Mouse (Mus musculus): ENCODE results near the gene Pik3ap1.
"Not testable (repeated sequence)": the region's sequence is repeated elsewhere in the genome, so short reads cannot be mapped to it uniquely, and the experiment has no call there.

Gene Pik3ap1

DNA sequence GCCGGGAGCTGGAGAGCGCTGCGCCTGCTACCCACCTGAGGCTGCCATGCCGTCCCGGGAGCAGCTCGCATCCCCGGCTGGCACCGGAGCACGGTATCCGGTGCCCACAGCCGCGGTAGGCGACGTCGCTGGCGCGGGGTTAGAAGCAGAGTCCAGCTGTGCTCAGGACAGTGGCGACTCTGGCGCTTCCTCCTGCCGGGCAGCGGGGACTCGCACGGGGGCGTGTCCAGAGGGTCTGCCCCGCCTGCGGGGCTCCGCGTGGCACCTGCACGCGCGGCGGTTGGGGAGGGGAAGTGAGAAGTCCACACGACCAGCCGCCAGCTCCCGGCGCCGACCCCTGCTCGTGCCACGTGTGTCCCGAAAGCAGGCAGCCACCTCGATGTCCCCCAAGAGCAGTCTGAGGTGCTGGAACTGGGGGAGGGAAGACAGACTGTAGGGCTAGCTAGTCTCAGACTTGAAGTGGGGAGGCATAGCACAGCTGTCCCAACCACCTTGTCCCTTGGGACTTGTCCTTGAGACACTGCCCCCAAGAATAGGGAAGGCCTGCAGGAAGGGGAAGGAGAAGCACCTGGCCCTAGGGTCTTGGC lies at the start of gene Pik3ap1:
Gene Pik3ap1, minus strand, starts transcription at position 181 of the 587 bp plus-strand sequence.
- DNase-seq (ENCODE audit: low spot score), result no peak

DNA sequence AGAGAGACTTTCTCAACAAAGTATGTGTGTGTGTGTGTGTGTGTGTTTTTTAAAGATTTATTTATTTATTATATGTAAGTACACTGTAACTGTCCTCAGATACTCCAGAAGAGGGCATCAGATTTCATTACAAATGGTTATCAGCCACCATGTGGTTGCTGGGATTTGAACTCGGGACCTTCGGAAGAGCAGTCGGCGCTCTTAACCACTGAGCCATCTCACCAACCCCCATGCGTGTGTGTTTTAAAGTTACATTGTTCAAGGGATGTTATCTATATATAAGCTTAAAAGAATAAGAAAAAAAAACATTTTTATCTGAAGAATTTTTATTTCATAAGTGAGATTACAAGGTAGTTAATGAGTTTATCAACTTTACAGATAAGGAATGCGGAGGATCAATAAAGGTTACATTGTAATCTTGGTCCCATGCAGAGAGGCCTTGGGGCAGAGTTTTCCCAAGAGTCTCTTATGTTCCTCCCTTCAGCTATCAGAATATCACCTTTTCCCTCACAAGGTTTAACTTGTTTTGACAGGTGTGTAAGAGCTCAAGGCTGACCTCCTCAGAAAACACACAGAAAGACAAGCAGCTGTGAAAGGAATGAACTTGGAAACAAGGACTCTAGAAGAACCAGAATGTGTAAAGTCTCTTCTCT lies 46.7 kb upstream of the Pik3ap1 start:
- not testable (repeated sequence) for DNase-seq (ENCODE audit: low spot score)

DNA sequence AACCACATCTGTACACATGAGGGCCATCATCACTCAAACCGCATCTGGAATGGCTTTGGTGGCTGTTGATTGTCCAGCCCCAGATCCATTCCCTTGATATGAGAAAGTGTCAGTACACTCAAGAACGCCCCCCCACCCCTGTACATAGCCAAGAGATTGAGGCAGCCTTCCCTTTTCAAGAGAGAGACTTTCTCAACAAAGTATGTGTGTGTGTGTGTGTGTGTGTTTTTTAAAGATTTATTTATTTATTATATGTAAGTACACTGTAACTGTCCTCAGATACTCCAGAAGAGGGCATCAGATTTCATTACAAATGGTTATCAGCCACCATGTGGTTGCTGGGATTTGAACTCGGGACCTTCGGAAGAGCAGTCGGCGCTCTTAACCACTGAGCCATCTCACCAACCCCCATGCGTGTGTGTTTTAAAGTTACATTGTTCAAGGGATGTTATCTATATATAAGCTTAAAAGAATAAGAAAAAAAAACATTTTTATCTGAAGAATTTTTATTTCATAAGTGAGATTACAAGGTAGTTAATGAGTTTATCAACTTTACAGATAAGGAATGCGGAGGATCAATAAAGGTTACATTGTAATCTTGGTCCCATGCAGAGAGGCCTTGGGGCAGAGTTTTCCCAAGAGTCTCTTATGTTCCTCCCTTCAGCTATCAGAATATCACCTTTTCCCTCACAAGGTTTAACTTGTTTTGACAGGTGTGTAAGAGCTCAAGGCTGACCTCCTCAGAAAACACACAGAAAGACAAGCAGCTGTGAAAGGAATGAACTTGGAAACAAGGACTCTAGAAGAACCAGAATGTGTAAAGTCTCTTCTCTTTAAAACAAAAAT lies 41.2 kb upstream of the Pik3ap1 start:
- not testable (repeated sequence) for DNase-seq (ENCODE audit: low spot score)

- no peak for DNase-seq (ENCODE audit: low spot score)
Measured at GRCm38 (mm10) chr19:41421264-41421663, 36.4 kb upstream of the Pik3ap1 start.

- no peak for DNase-seq (ENCODE audit: low spot score)
Measured at GRCm38 (mm10) chr19:41418786-41419185, 33.9 kb upstream of the Pik3ap1 start.

DNA sequence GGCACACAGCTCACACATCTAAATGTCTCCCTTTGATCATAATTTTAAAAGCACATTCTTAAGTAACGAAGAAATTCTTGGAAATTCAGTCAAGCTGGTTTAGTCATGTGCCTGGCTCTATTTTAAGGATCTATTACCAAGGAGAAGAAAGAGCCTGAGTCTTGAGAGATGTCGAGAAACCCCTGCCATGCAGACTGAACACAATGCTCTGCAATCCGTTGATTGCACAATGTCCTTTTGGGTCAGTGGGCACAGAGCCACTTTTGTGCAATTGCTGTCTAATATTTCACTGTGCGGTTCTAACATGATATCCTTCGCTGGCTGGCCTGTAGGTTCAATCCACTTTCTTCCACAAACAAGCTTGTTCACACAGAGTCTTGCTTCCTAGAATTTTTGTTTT lies 33.1 kb upstream of the Pik3ap1 start:
- DNase-seq (ENCODE audit: low spot score), result no peak

DNA sequence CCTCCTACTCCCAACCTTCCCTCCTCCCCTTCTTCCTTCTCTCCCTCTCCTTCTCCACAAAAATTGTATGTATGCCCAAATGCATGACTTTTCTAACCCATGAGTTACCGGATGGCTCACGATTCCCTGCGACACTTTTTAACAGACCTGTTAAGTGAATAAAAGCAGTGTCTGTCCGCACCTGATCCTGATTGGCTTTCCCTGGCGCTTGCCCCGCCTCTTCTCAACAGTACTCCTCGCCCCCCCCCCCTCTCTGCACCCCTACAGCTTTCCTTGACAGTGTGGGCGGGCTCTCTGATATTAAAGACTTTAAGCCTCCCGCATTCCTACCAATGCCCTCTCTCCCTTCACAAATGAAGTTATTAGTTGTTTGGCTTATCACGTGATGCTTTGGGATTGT lies 31.3 kb upstream of the Pik3ap1 start:
- DNase-seq (ENCODE audit: low spot score), result no peak

GRCm38 (mm10) chr19:41402603-41403002 lies 17.7 kb upstream of the Pik3ap1 start:
- no peak for DNase-seq (ENCODE audit: low spot score)

- no peak for DNase-seq (ENCODE audit: low spot score)
Measured at GRCm38 (mm10) chr19:41390856-41391255, 6.0 kb upstream of the Pik3ap1 start.

DNA sequence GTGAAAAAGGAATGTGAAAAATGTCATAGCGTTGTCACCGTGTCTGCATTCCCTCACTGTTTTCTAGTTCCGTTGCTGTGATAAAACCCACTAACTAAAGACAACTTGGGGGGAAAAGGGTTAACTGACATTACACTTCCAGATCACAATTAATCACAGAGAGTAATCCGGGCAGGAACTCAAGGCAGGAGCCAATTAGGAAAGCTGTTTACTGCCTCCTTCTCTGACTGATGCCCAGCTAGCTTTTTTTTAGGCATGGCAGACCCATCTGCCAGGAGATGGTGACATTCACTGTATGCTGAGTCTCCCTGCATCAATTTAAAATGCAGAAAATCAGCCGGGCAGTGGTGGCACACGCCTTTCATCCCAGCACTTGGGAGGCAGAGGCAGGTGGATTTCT lies 4.4 kb upstream of the Pik3ap1 start:
- no peak for DNase-seq (ENCODE audit: low spot score)

DNA sequence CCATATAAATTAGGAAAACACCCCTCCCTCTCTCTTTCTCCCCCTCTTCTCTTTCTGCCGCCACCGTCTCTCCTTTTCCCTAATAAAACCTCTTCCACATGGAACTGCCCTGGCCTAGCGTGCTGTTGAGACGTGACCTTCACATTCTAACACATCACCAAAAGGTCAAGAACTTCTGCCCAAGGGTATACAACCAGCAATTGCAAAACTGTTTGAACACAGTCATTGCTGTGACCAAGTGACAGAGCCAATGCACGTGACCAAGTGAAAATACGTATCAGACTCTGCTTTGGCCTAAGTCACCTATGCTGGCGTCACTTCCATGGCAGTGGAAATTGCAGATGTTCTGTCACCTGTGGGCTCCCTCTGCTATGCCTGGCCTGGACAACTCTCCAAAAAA lies 3.3 kb upstream of the Pik3ap1 start:
- no peak for DNase-seq (ENCODE audit: low spot score)

DNA sequence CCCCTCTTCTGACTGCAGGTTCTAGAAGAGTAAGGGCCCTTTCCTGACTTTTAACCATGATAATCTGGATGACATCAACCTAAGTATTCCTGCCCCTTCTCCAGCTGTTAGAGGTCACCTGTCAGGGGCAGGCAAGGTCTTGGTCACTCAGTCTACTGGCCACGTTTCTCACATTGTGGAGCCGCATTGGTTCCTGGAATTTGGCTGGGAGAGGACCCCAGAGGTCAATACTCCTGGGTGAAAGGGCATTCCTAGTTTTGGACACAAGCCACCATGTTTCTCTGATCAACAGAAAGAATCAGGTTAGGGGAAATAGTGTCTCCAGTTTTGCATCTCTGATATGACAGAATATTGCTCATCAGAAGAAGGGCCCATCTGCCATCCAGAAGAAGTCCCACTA lies 2.4 kb upstream of the Pik3ap1 start:
- DNase-seq (ENCODE audit: low spot score), result no peak

- no peak for DNase-seq (ENCODE audit: low spot score)
Measured at GRCm38 (mm10) chr19:41384406-41384851, 473 bp downstream of the Pik3ap1 start.

- no peak for DNase-seq (ENCODE audit: low spot score)
Measured at GRCm38 (mm10) chr19:41382391-41382978, 2.4 kb downstream of the Pik3ap1 start.

DNA sequence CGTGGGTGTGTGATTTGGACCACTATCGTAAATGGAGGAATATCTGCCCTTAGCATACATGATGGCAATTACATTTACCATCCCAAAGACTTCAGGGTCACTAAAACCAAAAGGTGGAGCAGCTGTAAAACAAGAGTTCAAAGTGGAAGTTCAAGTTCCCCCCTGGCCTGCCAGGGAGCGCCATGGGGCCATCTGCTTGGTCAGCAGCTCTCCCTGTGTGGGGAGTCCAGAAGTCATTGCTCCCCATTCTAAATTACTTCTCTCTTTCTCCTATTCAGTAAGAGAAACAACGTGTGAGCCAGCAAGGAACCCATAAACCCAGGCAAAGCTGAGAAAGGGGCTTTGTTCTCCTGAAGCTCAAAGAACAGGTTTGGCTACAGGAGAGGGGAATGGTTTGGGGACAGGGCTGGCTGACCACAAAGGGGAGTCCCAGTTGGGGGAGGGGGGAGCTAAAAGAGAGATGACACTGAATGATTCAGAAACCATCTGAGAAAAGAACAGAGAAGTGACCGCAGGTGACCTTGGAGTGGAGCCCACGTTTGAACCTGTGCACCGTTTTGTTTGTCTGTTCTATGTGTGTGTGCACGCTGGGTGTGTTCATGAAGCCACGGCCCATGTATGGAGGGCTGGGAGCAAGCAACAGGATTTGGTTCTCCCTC lies 3.2 kb downstream of the Pik3ap1 start:
- no peak for DNase-seq (ENCODE audit: low spot score)

GRCm38 (mm10) chr19:41379195-41379594 lies 5.7 kb downstream of the Pik3ap1 start:
- no peak for DNase-seq (ENCODE audit: low spot score)

GRCm38 (mm10) chr19:41375791-41376190 lies 9.1 kb downstream of the Pik3ap1 start:
- DNase-seq (ENCODE audit: low spot score), result no peak

DNA sequence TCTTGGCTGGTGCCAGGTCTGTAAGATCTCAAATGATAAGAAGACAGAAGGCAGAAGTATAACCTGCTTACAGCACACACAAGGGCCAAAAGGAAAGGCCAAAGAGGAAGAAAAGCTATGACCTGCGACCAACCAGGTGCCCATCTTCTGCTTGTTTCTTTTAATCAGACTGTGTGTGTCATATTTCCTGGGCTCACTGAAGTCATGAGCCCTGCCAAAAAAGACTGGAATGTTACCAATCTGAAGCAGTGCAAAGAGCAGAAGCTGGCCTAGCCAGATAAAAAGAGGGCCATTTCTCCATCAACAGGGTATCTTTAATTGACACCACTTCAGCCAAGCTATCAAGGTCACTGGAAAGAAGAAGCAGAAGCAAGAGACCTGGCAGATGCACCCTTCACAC lies 9.8 kb downstream of the Pik3ap1 start:
- no peak for DNase-seq (ENCODE audit: low spot score)

- DNase-seq (ENCODE audit: low spot score), result no peak
Measured at GRCm38 (mm10) chr19:41374658-41375057, 10.2 kb downstream of the Pik3ap1 start.

DNA sequence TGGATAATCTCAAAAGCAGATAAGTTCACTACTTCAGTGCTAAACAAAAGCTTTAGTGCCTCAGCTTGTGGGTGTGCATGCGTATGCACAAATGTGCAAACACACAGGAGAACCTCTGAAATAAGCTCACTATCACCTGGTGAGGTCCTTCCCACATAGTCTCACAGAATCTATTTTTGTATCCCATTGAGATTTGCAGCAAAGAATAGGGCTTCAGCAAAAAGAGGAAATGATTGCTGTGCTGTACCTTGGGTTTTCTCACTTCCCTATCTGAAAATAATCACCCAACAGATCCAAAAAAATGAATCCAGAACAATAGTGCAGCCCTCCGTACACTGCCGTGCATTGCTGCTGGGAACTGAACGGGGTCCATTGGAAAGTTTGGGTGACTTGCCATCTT lies 12.6 kb downstream of the Pik3ap1 start:
- DNase-seq (ENCODE audit: low spot score), result no peak

GRCm38 (mm10) chr19:41371373-41371772 lies 13.5 kb downstream of the Pik3ap1 start:
- DNase-seq (ENCODE audit: low spot score), result no peak
